Mouse (Mus musculus) layer of hippocampus, adult 2 months (tissue): Measurements from ENCODE around the gene Tmc3. TPM values are rescaled to one million over a fixed set of nuclear protein-coding genes. Genes with fewer than 3 reads are reported as not detected.

Experiments
- DNase-seq, 2 experiments: peaks; one replicate each; pipeline ENCODE4 v3.0.0; 2022; ENCODE audit warnings: low spot score in 2 of 2
- H3K27ac ChIP-seq: fragments of 200-600 bp; 2 replicates; pipeline ENCODE4 v1.8.1; 2022
- H3K4me3 ChIP-seq: fragments of 200-600 bp; 2 replicates; pipeline ENCODE4 v1.8.1; 2022; ENCODE audit warnings: mild to moderate bottlenecking
- CTCF ChIP-seq: fragments of 200-600 bp; conservative IDR thresholded peaks from 2 replicates; pipeline ENCODE4 v1.8.1; 2022; ENCODE audit warnings: antibody characterized with exemption, mild to moderate bottlenecking, moderate library complexity
- total RNA-seq, 2 experiments: library from RNA; stranded (reverse); gene quantifications; 2 replicates each; pipeline ENCODE4 v1.2.3; 2021

The Tmc3 gene
- total RNA-seq, 2 experiments from 2014 or later, result 0.22 to 0.26 TPM

DNA sequence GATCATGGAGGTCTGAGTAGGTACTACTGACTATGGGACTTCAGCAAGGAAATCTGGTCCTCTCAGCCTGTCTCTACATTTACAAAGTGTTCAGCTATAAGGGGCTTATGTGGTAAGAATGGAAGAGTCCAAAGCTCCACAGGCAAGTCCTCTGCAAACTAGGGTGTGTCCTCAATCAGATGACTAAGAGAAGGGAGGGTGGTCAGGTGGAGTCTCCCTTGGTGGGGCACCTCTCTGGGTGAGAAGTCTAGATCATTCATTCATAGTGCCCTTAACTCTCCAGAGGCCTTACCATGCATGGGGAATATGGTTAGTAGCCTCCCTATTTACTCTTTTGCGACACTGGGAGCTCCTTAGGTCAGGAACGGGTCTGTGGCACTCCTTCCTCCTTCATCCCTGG, 69.5 kb downstream of the Tmc3 start:
- no peak overlapping the region for H3K27ac ChIP-seq
- TF ChIP-seq CTCF, result no peak

DNA sequence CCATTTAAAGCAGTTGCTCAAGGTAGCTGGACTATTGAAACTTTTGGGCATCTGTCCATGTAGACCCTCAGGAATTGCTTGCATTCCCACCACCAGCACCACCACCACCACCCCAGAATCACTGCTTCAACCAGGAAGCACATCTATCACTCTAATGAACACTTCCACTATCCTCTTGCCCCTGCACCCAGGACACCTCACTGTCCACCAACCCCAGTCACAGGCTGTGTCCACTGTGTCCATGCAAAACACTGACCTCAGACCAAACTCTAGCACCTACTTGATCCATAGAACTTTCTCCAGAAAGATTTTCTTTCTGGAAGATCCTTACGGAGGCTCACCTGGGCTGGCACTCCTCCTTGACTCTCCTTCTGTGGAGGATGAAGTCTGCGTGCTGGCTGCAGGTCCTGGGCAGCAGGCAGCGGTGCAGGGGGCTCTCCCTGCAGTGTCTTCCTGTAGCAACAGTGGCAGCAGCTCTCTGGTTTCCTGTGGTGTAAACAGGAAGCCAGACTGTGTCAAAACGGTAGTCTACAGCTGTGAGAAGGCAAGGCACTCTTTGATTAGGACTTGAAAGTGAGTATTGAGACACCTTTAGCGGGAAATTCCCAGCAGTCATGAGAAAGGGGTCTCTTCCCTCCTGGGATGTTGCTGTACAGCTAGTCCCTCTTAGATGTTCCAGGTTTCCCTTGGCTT, 70.4 kb downstream of the Tmc3 start:
- Histone ChIP-seq H3K4me3 (no peak overlapping the region), H3K27ac (peak overlapping the region; percentile 11; the same call in 1 of the 2 replicates)
- DNase-seq, result no peak
- no peak for TF ChIP-seq CTCF

More for the DNA sequence above, 69.5 kb downstream of the Tmc3 start:
- H3K4me3 ChIP-seq, result no peak overlapping the region
- no peak for DNase-seq

- Histone ChIP-seq H3K4me3 (no peak overlapping the region), H3K27ac (peak overlapping the region; percentile 18; the same call in 1 of the 2 replicates)
- DNase-seq, result no peak
- TF ChIP-seq CTCF, result no peak
Measured at GRCm38 (mm10) chr7:83658716-83659115, 74.0 kb downstream of the Tmc3 start.

- Histone ChIP-seq H3K4me3 (no peak overlapping the region), H3K27ac (0 out of 2 replicates have a peak overlapping the region, but pooled peaks have one; percentile 6)
- TF ChIP-seq CTCF, result no peak
- DNase-seq, result no peak
Measured at GRCm38 (mm10) chr7:83659159-83660065, 74.7 kb downstream of the Tmc3 start.

GRCm38 (mm10) chr7:83660273-83660691, 75.6 kb downstream of the Tmc3 start:
- Histone ChIP-seq H3K27ac (peak overlapping the region; percentile 49; the same call in 1 of the 2 replicates), H3K4me3 (no peak overlapping the region)
- TF ChIP-seq CTCF, result peak; percentile 59
- DNase-seq, result no peak

- Histone ChIP-seq H3K4me3 (no peak overlapping the region), H3K27ac (peak overlapping the region; percentile 49; the same call in 1 of the 2 replicates)
- DNase-seq, result no peak
- TF ChIP-seq CTCF, result no peak
Measured at GRCm38 (mm10) chr7:83661031-83661430, 76.3 kb downstream of the Tmc3 start.

DNA sequence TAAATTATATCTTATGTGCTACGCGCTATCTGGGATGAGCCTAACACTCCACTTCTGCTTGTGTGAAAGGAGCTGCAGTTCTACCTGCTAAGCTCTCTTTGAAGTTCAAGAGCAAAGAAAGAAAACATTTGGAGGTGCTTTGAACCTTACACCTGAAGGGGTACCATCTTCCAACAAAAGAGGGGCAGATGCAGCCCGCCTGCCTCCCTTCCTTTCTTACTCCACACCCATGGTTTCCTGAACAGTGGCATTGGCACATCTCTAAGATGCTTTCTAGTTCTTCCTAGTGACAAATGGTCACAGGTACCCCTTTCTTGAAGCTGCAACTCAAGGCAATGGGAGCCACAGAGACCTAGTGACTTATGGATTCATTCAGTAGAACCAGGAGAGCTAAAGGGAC, 77.0 kb downstream of the Tmc3 start:
- Histone ChIP-seq H3K4me3 (no peak overlapping the region), H3K27ac (no peak overlapping the region)
- TF ChIP-seq CTCF, result no peak
- DNase-seq, result no peak

GRCm38 (mm10) chr7:83662711-83663375, 78.1 kb downstream of the Tmc3 start:
- no peak for TF ChIP-seq CTCF
- DNase-seq, result peak; percentile 63 to 75
- Histone ChIP-seq H3K4me3 (no peak overlapping the region), H3K27ac (peak overlapping the region; percentile 48; the same call in 1 of the 2 replicates)

DNA sequence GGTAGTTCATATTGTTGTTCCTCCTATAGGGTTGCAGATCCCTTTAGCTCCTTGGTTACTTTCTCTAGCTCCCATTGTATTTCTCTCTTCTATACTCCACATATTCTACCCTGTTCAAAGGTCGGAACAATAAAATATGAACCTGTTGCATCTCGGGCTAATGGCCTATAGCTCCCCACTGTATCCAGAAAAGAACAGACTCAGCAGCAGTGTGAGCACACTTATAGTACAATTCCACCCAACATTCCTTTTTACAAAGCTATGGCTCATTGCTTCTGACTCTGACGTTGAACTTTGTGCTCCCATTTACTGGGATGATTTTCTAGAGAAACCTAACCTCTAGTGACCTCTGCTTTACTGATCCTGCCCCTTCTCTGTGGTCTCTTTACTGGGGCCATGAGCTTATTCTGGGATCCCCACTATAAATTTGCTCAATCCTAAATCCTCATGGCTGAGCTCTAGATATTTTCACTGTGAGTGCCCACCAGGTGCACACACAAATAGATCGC, 81.4 kb downstream of the Tmc3 start:
- no peak for DNase-seq
- no peak overlapping the region for H3K4me3 ChIP-seq
- no peak overlapping the region for H3K27ac ChIP-seq
- no peak for TF ChIP-seq CTCF

DNA sequence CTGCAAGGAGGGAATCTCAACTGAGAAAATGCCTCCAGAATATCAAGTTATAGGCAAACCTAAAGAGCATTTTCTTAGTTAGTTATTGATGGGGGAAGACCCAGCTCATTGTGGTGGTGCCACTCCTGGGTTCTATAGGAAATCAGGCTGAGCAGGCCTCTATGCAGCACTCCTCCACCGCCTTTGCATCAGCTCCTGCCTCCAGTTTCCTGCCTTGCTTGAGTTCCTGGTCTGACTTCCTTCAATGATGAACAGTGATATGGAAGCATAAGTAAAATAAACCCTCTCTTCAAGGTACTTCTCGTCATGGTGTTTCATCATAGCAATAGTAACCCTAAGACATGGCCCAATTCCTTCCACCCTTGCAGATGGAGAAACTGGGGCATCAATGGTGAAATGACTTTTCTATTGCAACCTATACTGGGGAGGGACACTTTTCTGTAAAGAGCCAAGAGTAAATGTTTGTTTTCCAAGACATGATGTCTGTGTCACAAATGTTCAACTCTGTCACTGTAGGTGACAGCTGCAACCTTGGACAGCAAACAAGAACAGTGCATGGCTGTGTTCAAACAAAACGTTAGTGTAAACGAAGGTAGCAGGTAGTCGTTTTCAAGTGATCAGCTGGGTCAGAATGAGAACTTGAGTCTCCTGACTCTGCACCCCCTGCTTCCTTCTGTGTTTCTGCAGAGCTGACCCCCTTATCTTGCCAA, 83.4 kb downstream of the Tmc3 start:
- TF ChIP-seq CTCF, result no peak
- no peak overlapping the region for H3K4me3 ChIP-seq
- H3K27ac ChIP-seq, result no peak overlapping the region
- peak in 1 of 2 experiments; percentile 4 for DNase-seq

GRCm38 (mm10) chr7:83668724-83669123, 84.0 kb downstream of the Tmc3 start:
- 0 out of 2 replicates have a peak overlapping the region, but pooled peaks have one; percentile 14 for H3K27ac ChIP-seq
- H3K4me3 ChIP-seq, result no peak overlapping the region
- peak; percentile 98 for TF ChIP-seq CTCF
- DNase-seq, result peak; percentile 65 to 70

GRCm38 (mm10) chr7:83671573-83671972, 86.8 kb downstream of the Tmc3 start:
- H3K4me3 ChIP-seq, result no peak overlapping the region
- H3K27ac ChIP-seq, result no peak overlapping the region
- TF ChIP-seq CTCF, result no peak
- no peak for DNase-seq

Other genes starting within 250 kb of the Tmc3 start
- gene Stard5, start 47.0 kb downstream of the Tmc3 start, total RNA-seq, result 10 to 100 TPM; 18.3 to 18.5 TPM
- 10 to 100 TPM; 67.3 to 70.3 TPM for gene Il16, start 160.8 kb downstream of the Tmc3 start, total RNA-seq
- 1 to 10 TPM; 1.3 to 2.5 TPM for gene Cfap161, start 210.0 kb downstream of the Tmc3 start, total RNA-seq